Mouse (Mus musculus) kidney, adult 2 months (tissue): ENCODE data around the gene Msh2. TPM values are rescaled to one million over a fixed set of nuclear protein-coding genes. Genes with fewer than 3 reads are reported as not detected.
A peak's percentile ranks its signal among the peaks of the same experiment; 100 is the strongest.

Experiments used
- DNase-seq: peaks from one replicate; pipeline ENCODE4 v3.0.0; 2021
- H3K27ac ChIP-seq: fragments of 200-500 bp; 2 replicates; pipeline ENCODE4 v1.5.1; 2012; ENCODE audit warnings: low read depth, low read length, control low read depth, inconsistent platforms; ENCODE audit not compliant: insufficient read depth
- H3K27me3 ChIP-seq: fragments of 200-500 bp; replicated peaks from 2 replicates; pipeline ENCODE4 v1.6.1; 2012; ENCODE audit warnings: mild to moderate bottlenecking, moderate library complexity, low read length, inconsistent platforms; ENCODE audit not compliant: control insufficient read depth, insufficient read depth
- H3K36me3 ChIP-seq: fragments of 200-500 bp; 2 replicates; pipeline ENCODE4 v1.6.1; 2012; ENCODE audit warnings: mild to moderate bottlenecking, moderate library complexity, low read length, inconsistent platforms; ENCODE audit not compliant: control insufficient read depth, insufficient read depth
- H3K4me1 ChIP-seq: fragments of 200-500 bp; 2 replicates; pipeline ENCODE4 v1.6.1; 2011; ENCODE audit warnings: low read length; ENCODE audit not compliant: control insufficient read depth, insufficient read depth
- H3K4me3 ChIP-seq: fragments of 200-500 bp; 2 replicates; pipeline ENCODE4 v1.5.1; 2011; ENCODE audit warnings: mild to moderate bottlenecking, low read depth, low read length, control low read depth; ENCODE audit not compliant: insufficient read depth
- CTCF ChIP-seq: fragments of 200-500 bp; conservative IDR thresholded peaks from 2 replicates; pipeline ENCODE4 v1.5.1; 2011; ENCODE audit warnings: low read depth, mild to moderate bottlenecking, control low read depth, low read length, moderate library complexity, mixed read lengths; ENCODE audit not compliant: insufficient read depth, insufficient read length
- POLR2A ChIP-seq: fragments of 200-500 bp; IDR thresholded peaks from one replicate; pipeline ENCODE4 v1.6.1; 2011; ENCODE audit warnings: low read depth, low read length, control low read depth
- WGBS: fragments of 180-500 bp; shearing (Covaris S2); methylation state at CpG from one replicate; pipeline ENCODE4 v1.1.7; 2018; 5-methylcytosine and 5-hydroxymethylcytosine counted together
- polyA plus RNA-seq: library from polyadenylated mRNA; depleted of rRNA; stranded (reverse); fragments of >200 nt; gene quantifications from 2 replicates; pipeline ENCODE4 v1.2.3, GENCODE M21; 2012; rRNA removed

Gene Msh2
- 6.3 and 7.4 TPM in 2 replicates for polyA plus RNA-seq

GRCm38 (mm10) chr17:87671890-87672660 is at the start of gene Msh2:
TSS of gene Msh2 (plus strand) at chr17:87672330.
- TF ChIP-seq POLR2A = peak; percentile 49
- TF ChIP-seq CTCF = 0 out of 2 replicates have a peak, but pooled peaks have one; percentile 6
- peak within 1 kb of the TSS; percentile 29 for H3K27ac ChIP-seq
- DNase-seq = peak; percentile 99
- peak within 1 kb of the TSS; percentile 74 for H3K4me3 ChIP-seq
- 1% methylated on average over 44 of the region's 44 CpGs for WGBS
- peaks cover 3% of the 10 kb centered on the region; the same call in 1 of the 2 replicates for H3K4me1 ChIP-seq
- H3K27me3 ChIP-seq = no peaks in the 10 kb centered on the region
- no peaks in the 10 kb centered on the region for H3K36me3 ChIP-seq

GRCm38 (mm10) chr17:87625510-87626086 is 46.5 kb upstream of the Msh2 start:
- no peak for DNase-seq
- Histone ChIP-seq H3K36me3 (no peaks in the 10 kb centered on the region), H3K4me1 (no peaks in the 10 kb centered on the region), H3K27ac (no peak overlapping the region), H3K27me3 (no peaks in the 10 kb centered on the region), H3K4me3 (no peak overlapping the region)
- TF ChIP-seq CTCF = no peak
- TF ChIP-seq POLR2A = no peak
- WGBS = 50% methylated on average over 3 of the region's 3 CpGs

DNA sequence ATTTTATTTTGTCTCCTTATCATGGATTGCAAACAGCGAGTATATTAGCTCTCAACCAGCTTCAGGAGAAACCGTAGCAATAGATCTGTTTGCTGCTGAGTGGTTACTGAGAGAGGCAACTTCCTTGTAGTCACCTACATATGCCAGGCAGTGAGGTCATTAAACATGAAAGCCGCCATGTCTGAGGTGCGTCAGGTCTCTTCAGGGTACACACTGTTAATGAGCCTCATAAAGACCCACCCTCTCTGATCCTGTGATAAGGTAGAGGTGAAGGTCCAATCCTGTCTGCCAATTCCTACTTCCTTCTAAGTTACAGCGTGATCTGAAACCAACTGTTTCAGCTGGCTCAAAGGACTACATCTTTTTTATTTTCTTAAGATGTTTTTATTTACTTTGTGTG is 44.0 kb upstream of the Msh2 start:
- DNase-seq = no peak
- no peak overlapping the region for H3K27ac ChIP-seq
- no peaks in the 10 kb centered on the region for H3K27me3 ChIP-seq
- H3K36me3 ChIP-seq = no peaks in the 10 kb centered on the region
- 90% methylated on average over 5 of the region's 5 CpGs for WGBS
- H3K4me1 ChIP-seq = no peaks in the 10 kb centered on the region
- H3K4me3 ChIP-seq = no peak overlapping the region
- no peak for TF ChIP-seq CTCF
- TF ChIP-seq POLR2A = no peak

DNA sequence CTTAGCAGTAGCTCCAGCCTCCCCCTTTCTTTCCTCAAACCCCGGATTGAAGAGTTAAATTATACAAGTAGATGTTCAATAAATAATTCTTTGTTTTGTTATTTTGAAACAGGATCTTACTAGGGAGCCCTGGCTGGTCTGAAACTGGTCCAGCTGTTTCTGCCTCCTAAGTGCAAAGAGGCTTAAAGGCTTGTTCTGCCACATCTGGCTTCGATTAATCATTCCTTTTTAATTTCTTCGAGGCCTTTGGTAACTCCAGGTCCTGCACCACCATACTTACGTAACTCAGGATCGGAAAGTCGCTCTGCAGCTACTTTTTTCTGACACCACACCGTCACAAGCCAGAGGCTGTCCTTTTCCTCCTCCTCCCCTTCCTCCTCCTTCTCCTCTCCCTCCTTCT is 43.4 kb upstream of the Msh2 start:
- Histone ChIP-seq H3K36me3 (no peaks in the 10 kb centered on the region), H3K4me3 (no peak overlapping the region), H3K27me3 (no peaks in the 10 kb centered on the region), H3K27ac (no peak overlapping the region), H3K4me1 (no peaks in the 10 kb centered on the region)
- no peak for DNase-seq
- WGBS = 68% methylated on average over 7 of the region's 7 CpGs
- TF ChIP-seq CTCF (no peak), POLR2A (no peak)

GRCm38 (mm10) chr17:87637056-87637389 is 35.1 kb upstream of the Msh2 start:
- no peak for TF ChIP-seq POLR2A
- TF ChIP-seq CTCF = no peak
- H3K27ac ChIP-seq = peak overlapping the region; percentile 86

GRCm38 (mm10) chr17:87639242-87639641 is 32.9 kb upstream of the Msh2 start:
- Histone ChIP-seq H3K27me3 (no peaks in the 10 kb centered on the region; the same call in 1 of the 2 replicates), H3K27ac (peak overlapping the region; percentile 73), H3K36me3 (no peaks in the 10 kb centered on the region), H3K4me3 (no peak overlapping the region), H3K4me1 (peaks cover 2% of the 10 kb centered on the region; the same call in 1 of the 2 replicates)
- no peak for DNase-seq
- 48% methylated on average over 5 of the region's 5 CpGs for WGBS
- no peak for TF ChIP-seq CTCF

More at GRCm38 (mm10) chr17:87637056-87637389, 35.1 kb upstream of the Msh2 start:
- no peaks in the 10 kb centered on the region; the same call in 1 of the 2 replicates for H3K27me3 ChIP-seq
- 6% methylated on average over 22 of the region's 22 CpGs for WGBS
- DNase-seq = peak; percentile 75
- peak overlapping the region; percentile 94 for H3K4me3 ChIP-seq
- H3K36me3 ChIP-seq = no peaks in the 10 kb centered on the region
- H3K4me1 ChIP-seq = peaks cover 2% of the 10 kb centered on the region; the same call in 1 of the 2 replicates

- TF ChIP-seq POLR2A (no peak), CTCF (no peak)
- 93% methylated on average over 27 of the region's 27 CpGs for WGBS
- no peak overlapping the region for H3K4me3 ChIP-seq
- peak overlapping the region; percentile 52; the same call in 1 of the 2 replicates for H3K27ac ChIP-seq
- no peaks in the 10 kb centered on the region; the same call in 1 of the 2 replicates for H3K27me3 ChIP-seq
- H3K4me1 ChIP-seq = peaks cover 2% of the 10 kb centered on the region; the same call in 1 of the 2 replicates
- H3K36me3 ChIP-seq = no peaks in the 10 kb centered on the region
- peak; percentile 23 for DNase-seq
Observed at GRCm38 (mm10) chr17:87640272-87640671, 31.9 kb upstream of the Msh2 start.
